Mouse (Mus musculus): ENCODE results near the gene Zdhhc6. TPM values are rescaled to one million over a fixed set of nuclear protein-coding genes. Genes with fewer than 3 reads are reported as not detected.
A peak's percentile ranks its signal among the peaks of the same experiment; 100 is the strongest.

The Zdhhc6 gene
- polyA plus RNA-seq, 1 experiment from 2014 or later, result 53.4 TPM

DNA sequence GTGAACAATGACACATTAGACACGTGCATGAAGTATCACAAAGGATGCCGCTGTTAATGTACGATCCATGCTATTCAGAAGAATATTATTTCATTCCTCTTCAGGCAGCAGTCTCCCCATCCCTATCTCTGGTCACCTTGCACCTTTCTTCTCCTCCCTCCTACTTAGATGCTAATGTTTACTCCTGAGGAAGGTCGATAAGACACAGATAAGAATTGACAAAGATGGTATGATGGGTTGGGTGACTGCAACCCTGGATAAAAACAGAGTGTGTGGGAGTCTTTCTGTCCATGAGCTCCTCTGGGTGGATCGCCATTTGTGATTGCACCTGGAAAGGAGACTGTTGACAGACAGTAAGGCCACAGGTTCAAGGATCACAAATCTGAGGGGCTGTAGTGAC is 57.3 kb downstream of the Zdhhc6 start:
- Histone ChIP-seq H3K9me3 (replicated peaks) (no peaks in the 10 kb centered on the region), H3K4me2 (no peak overlapping the region), H3K27me3 (no peaks in the 10 kb centered on the region), H3K9ac (no peak overlapping the region), H3K36me3 (no peaks in the 10 kb centered on the region), H3K4me3 (no peak overlapping the region), H3K4me1 (replicated peaks) (peaks cover 10% of the 10 kb centered on the region), H3K27ac (no peak overlapping the region)
- no peak for ATAC-seq (replicated peaks; ENCODE audit: insufficient number of reproducible peaks, insufficient read depth, low FRiP score, low read depth)
- WGBS, result 81% methylated on average over 5 of the region's 5 CpGs

DNA sequence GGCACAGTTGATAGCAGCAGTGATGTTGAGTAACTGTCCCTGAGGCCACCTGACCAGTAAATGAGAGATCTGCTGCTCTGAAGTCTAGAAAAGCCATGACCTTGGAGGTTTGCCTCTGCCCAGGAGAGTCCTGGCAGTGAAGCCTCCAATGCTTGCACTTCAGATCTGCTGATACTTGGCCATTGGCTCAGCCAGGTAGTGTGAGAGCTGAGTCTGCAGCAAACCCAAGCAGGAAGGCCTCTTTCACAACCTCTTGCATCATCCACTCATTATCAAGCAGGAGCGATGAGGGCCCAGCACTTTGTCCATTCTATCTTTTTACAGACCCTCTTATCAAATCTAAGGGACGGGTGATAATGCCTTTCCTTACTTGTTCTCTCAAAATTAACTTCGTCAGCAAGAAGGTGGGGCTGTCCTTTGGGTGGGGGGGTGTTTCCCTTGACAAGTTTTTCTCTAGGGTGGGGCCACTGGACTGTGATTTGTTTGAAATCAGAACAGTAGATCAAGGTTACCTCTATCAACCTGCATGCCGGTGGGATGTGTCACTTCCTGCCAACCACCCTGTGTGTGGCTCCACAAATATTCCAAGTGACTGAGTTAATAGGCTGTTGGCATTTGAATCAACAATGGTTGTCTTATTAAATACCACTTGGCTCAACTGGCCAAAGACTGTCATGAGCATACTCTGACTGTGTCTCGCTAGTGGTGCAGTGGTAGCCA is 58.0 kb downstream of the Zdhhc6 start:
- peaks cover 14% of the 10 kb centered on the region for H3K4me1 ChIP-seq (replicated peaks)
- no peak overlapping the region for H3K27ac ChIP-seq
- H3K9ac ChIP-seq, result no peak overlapping the region
- no peaks in the 10 kb centered on the region for H3K9me3 ChIP-seq (replicated peaks)
- no peak for ATAC-seq (replicated peaks; ENCODE audit: insufficient number of reproducible peaks, insufficient read depth, low FRiP score, low read depth)
- no peak overlapping the region for H3K4me2 ChIP-seq
- 61% methylated on average over 5 of the region's 5 CpGs for WGBS
- H3K4me3 ChIP-seq, result no peak overlapping the region
- H3K36me3 ChIP-seq, result no peaks in the 10 kb centered on the region
- H3K27me3 ChIP-seq, result no peaks in the 10 kb centered on the region

DNA sequence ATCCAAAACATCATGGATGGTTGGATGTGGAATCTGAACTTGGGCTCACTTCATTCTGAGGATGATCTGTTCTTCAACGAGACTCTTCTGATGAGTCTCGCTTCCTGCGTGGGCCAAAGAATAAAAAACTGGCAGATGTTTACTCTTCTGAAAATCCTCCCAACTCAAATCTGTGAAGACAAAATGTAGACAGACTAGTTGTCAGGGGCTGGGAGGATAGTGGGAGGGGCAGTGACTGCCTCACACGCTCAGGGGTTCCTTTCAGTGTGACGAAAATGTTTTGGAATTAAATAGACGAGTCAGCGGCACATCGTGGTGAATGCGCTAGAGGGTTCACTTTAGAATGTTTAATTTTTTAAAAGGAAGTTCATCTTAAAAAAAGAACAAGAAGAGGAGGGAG is 59.7 kb downstream of the Zdhhc6 start:
- Histone ChIP-seq H3K36me3 (no peaks in the 10 kb centered on the region), H3K9ac (no peak overlapping the region), H3K27me3 (no peaks in the 10 kb centered on the region), H3K9me3 (replicated peaks) (no peaks in the 10 kb centered on the region), H3K4me3 (no peak overlapping the region), H3K4me2 (no peak overlapping the region), H3K27ac (no peak overlapping the region), H3K4me1 (replicated peaks) (peaks cover 14% of the 10 kb centered on the region)
- 76% methylated on average over 9 of the region's 9 CpGs for WGBS
- no peak for ATAC-seq (replicated peaks; ENCODE audit: insufficient number of reproducible peaks, insufficient read depth, low FRiP score, low read depth)

GRCm38 (mm10) chr19:55254513-55255016 is 61.3 kb downstream of the Zdhhc6 start:
- ATAC-seq (replicated peaks; ENCODE audit: insufficient number of reproducible peaks, insufficient read depth, low FRiP score, low read depth), result no peak; the same call in 1 of the 2 replicates
- Histone ChIP-seq H3K4me2 (peak overlapping the region; percentile 92), H3K27me3 (no peaks in the 10 kb centered on the region), H3K27ac (peak overlapping the region; percentile 88), H3K9me3 (replicated peaks) (no peaks in the 10 kb centered on the region), H3K4me3 (peak overlapping the region; percentile 82), H3K36me3 (no peaks in the 10 kb centered on the region), H3K9ac (peak overlapping the region; percentile 77), H3K4me1 (replicated peaks) (peaks cover 14% of the 10 kb centered on the region)
- 21% methylated on average over 5 of the region's 5 CpGs for WGBS

DNA sequence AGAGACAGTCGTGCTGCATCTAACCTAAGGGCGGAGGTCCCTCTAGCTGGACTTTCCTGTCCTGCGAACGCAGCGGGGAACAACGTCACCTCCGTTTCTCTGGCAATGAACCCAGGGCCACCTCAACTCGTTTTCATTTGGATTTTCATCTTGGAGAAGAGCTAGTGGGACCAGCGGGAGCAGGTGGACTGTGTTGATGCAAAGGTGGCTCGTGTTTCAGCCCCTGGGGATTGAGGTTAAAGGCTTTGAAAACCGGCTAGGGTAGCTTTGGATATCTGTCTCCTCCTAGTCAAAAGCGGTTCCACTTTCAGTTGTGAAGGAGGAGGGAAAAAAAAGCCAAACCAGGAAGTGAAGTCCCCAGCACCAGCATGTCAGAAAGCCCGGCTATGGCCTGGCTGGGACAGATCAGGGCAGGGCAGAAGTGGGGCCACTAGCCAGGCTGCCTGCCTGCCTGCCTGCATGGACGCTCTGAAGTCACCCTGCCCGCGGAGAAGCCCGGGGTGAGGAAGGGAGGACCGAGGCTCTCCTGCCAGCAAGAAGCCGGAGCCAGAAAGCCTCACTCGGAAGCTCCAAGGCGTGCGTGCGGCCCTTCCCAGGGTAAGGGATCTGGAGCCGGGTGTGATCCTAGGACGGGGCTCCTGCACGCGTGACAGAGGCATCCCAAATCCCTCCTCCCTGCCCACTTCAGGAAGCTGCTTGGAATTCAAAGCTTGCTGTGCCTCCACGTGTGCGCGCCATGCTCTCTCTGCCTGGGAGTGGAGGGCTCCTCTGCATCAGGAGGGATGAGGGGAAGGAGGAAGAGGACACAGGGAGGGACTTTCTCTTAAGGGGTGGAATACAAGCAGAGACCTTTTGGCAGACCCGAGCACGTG is 62.0 kb downstream of the Zdhhc6 start:
- Histone ChIP-seq H3K4me2 (peak overlapping the region; percentile 92), H3K27ac (peak overlapping the region; percentile 88), H3K9ac (peak overlapping the region; percentile 77), H3K4me3 (peak overlapping the region; percentile 82), H3K4me1 (replicated peaks) (peaks cover 14% of the 10 kb centered on the region), H3K27me3 (no peaks in the 10 kb centered on the region), H3K9me3 (replicated peaks) (no peaks in the 10 kb centered on the region), H3K36me3 (no peaks in the 10 kb centered on the region)
- under 1% methylated on average over 32 of the region's 32 CpGs for WGBS
- peak; percentile 66 for ATAC-seq (replicated peaks; ENCODE audit: insufficient number of reproducible peaks, insufficient read depth, low FRiP score, low read depth)

- Histone ChIP-seq H3K36me3 (no peaks in the 10 kb centered on the region), H3K4me2 (peak overlapping the region; percentile 92), H3K4me1 (replicated peaks) (peaks cover 14% of the 10 kb centered on the region), H3K4me3 (peak overlapping the region; percentile 82), H3K9me3 (replicated peaks) (no peaks in the 10 kb centered on the region), H3K27ac (peak overlapping the region; percentile 88), H3K27me3 (no peaks in the 10 kb centered on the region), H3K9ac (peak overlapping the region; percentile 77)
- no peak for ATAC-seq (replicated peaks; ENCODE audit: insufficient number of reproducible peaks, insufficient read depth, low FRiP score, low read depth)
- 2% methylated on average over 9 of the region's 9 CpGs for WGBS
Observed at GRCm38 (mm10) chr19:55253239-55253569, 62.6 kb downstream of the Zdhhc6 start.

DNA sequence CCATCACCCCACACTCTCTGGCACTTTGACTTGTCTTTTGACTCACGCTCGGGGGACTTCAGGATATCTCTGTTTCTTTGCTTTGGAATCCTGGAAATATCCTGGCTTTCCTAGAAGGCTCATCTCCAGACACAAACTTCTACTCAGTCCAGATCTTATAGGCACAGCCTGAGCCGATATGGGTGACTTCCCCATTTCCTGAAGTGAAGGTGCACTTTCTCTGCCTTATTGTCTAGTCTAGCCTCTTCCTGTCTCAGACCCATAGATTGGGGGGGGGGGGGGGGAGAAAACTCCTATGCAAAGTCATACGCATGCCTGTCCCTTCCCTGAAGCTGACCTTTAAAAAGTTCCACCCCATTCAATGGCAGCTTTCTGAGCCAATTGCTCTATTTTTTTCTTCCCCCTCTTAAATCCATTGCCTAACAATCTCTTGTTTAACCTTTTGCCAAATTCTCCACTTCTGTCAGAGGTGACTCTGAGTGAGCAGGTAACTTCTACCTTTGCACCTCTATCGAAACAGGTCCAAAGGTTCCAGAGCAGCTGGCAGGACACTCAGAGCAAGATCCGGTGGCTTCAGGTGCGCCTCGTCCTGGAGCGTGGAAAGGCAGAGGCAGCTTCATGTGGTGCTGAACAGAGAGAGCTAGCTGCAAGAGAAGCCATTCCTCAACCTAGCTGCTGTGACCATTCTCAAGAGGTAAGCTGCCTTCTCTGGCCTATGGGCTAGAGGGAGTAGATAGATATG is 64.3 kb downstream of the Zdhhc6 start, which contains the start of gene Acsl5:
Gene Acsl5, plus strand, starts transcription at position 556 of the 742 bp plus-strand sequence.
- no peak within 1 kb of the TSS for H3K9ac ChIP-seq
- H3K4me3 ChIP-seq, result no peak within 1 kb of the TSS
- ATAC-seq (replicated peaks; ENCODE audit: insufficient number of reproducible peaks, insufficient read depth, low FRiP score, low read depth), result no peak
- H3K9me3 ChIP-seq (replicated peaks), result no peaks in the 10 kb centered on the region
- H3K27ac ChIP-seq, result no peak within 1 kb of the TSS
- 89% methylated on average over 9 of the region's 9 CpGs for WGBS
- no peak within 1 kb of the TSS for H3K4me2 ChIP-seq
- H3K36me3 ChIP-seq, result no peaks in the 10 kb centered on the region
- H3K27me3 ChIP-seq, result no peaks in the 10 kb centered on the region
- H3K4me1 ChIP-seq (replicated peaks), result peaks cover 14% of the 10 kb centered on the region

DNA sequence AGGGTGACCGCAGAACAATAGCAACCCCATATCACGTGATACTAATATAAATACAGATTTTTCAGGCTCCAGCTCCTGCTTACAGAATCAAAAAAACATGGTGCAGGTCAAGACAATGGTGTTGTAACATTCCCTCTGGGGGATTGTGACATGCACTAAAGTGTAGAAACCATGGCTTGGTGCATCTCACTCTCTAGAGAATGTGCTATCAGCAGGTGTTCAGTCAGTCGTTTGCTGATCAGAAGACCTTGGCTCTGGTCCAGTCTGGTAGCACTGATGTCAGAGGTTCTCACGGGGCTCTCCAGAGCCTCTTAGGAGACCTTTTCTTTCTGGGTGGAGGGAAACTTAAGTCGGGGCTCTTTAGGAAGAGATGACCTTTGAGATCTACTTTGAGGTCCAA is 65.4 kb downstream of the Zdhhc6 start:
- no peak overlapping the region for H3K27ac ChIP-seq
- no peaks in the 10 kb centered on the region for H3K36me3 ChIP-seq
- no peak overlapping the region for H3K4me3 ChIP-seq
- H3K27me3 ChIP-seq, result no peaks in the 10 kb centered on the region
- H3K4me1 ChIP-seq (replicated peaks), result peaks cover 14% of the 10 kb centered on the region
- no peaks in the 10 kb centered on the region for H3K9me3 ChIP-seq (replicated peaks)
- H3K9ac ChIP-seq, result no peak overlapping the region
- 68% methylated on average over 5 of the region's 5 CpGs for WGBS
- ATAC-seq (replicated peaks; ENCODE audit: insufficient number of reproducible peaks, insufficient read depth, low FRiP score, low read depth), result no peak
- H3K4me2 ChIP-seq, result no peak overlapping the region

DNA sequence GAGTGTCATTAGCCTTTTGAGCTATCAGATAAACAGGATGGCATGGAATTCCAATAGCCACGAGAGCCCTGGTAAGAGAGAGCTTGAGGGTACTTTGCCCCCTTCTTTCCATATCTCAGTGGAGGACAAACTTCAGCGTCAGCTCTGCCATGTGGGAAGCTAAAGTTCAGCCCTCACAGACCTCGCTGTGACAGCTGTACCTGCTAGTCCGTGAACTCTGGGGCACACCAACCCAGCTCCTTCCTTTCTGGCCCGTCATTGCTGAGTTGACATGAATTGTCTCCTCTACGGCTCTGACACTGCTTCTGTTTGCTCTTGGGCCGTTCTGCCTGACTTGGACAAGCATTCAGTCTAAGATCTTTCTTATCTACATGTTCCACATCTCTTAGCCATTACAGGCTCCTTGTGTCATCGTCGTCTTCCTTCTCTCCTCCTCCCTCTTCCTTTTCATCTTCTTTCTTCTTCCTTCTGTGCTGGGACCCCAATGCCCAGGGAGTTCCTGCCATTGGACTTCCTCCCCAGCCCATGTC is 67.8 kb downstream of the Zdhhc6 start:
- Histone ChIP-seq H3K27ac (no peak overlapping the region), H3K4me3 (no peak overlapping the region), H3K9ac (no peak overlapping the region), H3K9me3 (replicated peaks) (no peaks in the 10 kb centered on the region), H3K4me1 (replicated peaks) (peaks cover 11% of the 10 kb centered on the region), H3K4me2 (no peak overlapping the region), H3K27me3 (no peaks in the 10 kb centered on the region), H3K36me3 (no peaks in the 10 kb centered on the region)
- 31% methylated on average over 9 of the region's 9 CpGs for WGBS
- ATAC-seq (replicated peaks; ENCODE audit: insufficient number of reproducible peaks, insufficient read depth, low FRiP score, low read depth), result no peak

- WGBS, result 59% methylated on average over 5 of the region's 5 CpGs
- Histone ChIP-seq H3K9ac (no peak overlapping the region), H3K9me3 (replicated peaks) (no peaks in the 10 kb centered on the region), H3K4me1 (replicated peaks) (peaks cover 9% of the 10 kb centered on the region), H3K4me2 (no peak overlapping the region), H3K27ac (no peak overlapping the region), H3K27me3 (no peaks in the 10 kb centered on the region), H3K4me3 (no peak overlapping the region), H3K36me3 (no peaks in the 10 kb centered on the region)
- no peak for ATAC-seq (replicated peaks; ENCODE audit: insufficient number of reproducible peaks, insufficient read depth, low FRiP score, low read depth)
Observed at GRCm38 (mm10) chr19:55247563-55247962, 68.3 kb downstream of the Zdhhc6 start.

DNA sequence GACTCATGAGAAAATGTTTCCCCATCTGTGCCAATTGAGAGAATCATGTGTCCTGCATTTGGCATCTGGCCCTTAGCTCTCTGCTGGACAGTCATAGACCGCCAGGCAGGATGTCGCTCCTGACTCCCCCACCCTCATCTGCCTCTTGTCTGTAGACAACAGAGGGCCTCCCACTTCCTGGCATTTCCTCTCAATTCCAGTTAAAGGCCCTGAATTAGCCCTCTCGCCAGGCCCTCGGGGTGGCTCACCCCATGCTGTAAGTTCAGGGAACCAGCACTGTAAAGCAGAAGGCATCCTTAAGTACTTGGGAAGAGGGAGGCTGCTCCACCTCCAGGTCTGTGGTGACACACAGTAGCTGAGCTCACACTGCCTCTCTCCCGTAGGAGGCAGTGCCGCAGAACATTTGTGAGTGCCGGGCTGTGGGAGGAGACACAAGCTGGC is 71.0 kb downstream of the Zdhhc6 start:
- no peaks in the 10 kb centered on the region for H3K27me3 ChIP-seq
- 0 out of 2 replicates have a peak overlapping the region, but pooled peaks have one; percentile 20 for H3K4me2 ChIP-seq
- peak overlapping the region; percentile 76 for H3K27ac ChIP-seq
- no peak overlapping the region for H3K9ac ChIP-seq
- no peak overlapping the region for H3K4me3 ChIP-seq
- 18% methylated on average over 7 of the region's 7 CpGs for WGBS
- ATAC-seq (replicated peaks; ENCODE audit: insufficient number of reproducible peaks, insufficient read depth, low FRiP score, low read depth), result peak; percentile 89
- H3K36me3 ChIP-seq, result no peaks in the 10 kb centered on the region
- peaks cover 9% of the 10 kb centered on the region for H3K4me1 ChIP-seq (replicated peaks)
- H3K9me3 ChIP-seq (replicated peaks), result no peaks in the 10 kb centered on the region

Data from heart, embryonic 15.5 days (tissue).